Mouse (Mus musculus): ENCODE data around the gene H2-M1.

Gene H2-M1

DNA sequence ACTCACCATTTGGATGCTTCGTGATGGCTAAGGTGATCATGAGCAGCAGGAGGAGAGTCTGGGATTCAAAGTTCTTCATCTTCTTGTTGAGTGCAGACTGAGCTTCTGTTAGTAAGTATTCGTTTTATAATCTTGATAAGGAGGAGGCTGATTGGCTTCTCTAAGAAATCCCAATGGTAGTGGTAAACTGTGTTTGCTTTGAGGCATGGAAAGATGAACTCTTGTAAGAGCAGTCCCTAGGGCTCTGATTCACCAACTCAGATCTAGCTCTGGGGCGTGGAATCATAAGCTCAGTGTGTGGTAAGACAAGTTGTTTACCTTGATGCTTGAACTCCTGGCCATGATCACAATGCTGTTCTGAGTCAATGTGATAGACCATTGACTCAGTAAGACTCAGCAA is at the start of gene H2-M1:
Gene H2-M1, minus strand, starts transcription at position 101 of the 400 bp plus-strand sequence.
- DNase-seq (ENCODE audit: low spot score), result no peak

DNA sequence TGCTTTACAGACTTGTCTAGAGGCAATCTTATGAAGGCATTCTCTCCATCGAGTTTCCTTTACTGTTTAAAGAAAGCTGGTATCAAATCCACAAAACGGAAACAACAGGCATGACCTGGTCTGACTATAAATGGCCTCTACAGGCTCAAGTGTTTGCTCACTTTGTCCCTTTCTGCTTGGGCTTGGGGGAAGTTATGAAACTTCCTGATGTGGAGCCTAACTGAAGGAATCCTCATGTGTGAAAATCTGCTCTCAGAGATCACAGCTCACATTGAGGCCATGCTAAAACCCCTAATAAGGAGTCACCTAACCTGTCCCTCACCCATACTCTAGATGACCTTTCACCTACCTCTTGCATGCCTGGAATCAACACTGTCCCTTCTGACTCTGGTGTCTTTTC is 25.7 kb upstream of the H2-M1 start:
- DNase-seq (ENCODE audit: low spot score), result no peak

DNA sequence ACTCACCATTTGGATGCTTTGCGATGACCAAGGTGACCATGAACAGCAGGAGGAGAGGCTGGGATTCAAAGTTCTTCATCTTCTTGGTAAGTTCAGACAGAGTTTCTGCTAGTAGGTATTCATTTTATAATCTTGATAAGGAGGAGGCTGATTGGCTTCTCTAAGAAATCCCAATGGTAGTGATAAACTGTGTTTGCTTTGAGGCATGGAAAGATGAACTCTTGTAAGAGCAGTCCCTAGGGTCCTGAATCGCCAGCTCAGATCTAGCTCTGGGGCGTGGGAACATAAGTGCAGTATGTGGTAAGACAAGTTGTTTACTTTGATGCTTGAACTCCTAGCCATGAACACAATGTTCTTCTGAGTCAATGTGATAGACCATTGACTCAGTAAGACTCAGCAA is 29.5 kb downstream of the H2-M1 start, which contains the start of gene H2-M9:
Gene H2-M9, minus strand, starts transcription at position 101 of the 400 bp plus-strand sequence.
- no peak for DNase-seq (ENCODE audit: low spot score)
